9 mouse cellular contexts compared by ENCODE assay signal in the genomic region with DNA sequence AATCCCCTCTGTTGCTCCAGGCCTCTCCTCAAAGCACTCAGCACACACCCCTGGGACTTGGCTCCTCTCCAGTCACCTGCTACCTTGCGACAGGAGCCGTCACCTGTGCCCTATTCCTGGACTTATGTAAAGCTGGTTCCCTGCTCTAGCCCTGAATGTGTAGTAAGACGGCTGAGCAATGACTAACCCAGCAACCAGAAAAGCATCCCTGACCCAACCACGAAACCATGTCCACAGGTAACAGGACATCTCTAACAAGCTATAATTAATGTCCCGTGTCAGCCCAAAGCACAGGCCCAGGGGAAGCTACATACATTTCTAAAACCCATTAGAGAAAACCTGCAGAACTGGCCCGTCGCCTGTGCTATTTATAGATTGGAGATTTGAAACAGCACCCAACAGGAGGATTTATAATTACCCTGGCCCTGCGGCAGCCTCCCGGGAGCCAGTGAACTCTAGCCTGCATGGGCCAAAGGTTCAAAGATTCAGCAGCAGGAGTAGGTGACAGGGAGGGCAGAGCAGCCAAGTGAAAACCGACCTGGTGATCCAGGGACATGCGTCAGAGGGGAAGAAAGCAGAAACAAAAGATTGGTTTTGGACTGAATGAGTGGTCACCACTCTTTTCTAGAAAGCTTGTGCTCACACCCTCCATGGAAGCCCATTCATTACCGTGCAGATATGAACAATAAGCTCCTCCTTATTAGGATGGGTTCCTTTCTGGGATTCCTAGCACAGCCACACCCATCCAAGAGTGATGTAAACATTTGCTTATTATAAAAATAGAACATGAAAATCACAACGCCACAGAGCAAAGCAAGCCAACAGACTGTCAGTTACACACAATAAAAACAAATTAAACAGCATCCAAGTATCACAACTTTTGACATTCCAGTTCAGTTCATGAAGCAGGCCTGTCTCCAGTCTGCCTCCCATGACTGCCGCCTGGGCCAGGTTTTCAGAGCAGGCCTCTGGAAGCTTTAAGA. TPM values are rescaled to one million over a fixed set of nuclear protein-coding genes. Genes with fewer than 3 reads are reported as not detected.
A peak's percentile ranks its signal among the peaks of the same experiment; 100 is the strongest.
DNase-seq lines count a peak whose midpoint lies in the region; ATAC-seq lines count a peak whose summit lies in the region.
"Had no signal": no experiment of that assay in that cellular context is flagged by ENCODE, and none has a peak within 500 bp of the region (broad histone marks: within the 10 kb centered on the region; RNA-seq: fewer than 3 reads in every experiment).

No protein-coding gene starts in this region.

- H3K4me1 ChIP-seq in embryonic facial prominence, embryonic 14.5 days (ENCODE audit: control insufficient read depth, insufficient read depth, low read length), result peaks cover 16% of the 10 kb centered on the region
- H3K4me1 ChIP-seq in hindbrain, embryonic 14.5 days (replicated peaks; ENCODE audit: control insufficient read depth, insufficient read depth, low read length), result peaks cover 19% of the 10 kb centered on the region

- H3K9ac ChIP-seq in embryonic facial prominence, embryonic 14.5 days (ENCODE audit: low read depth, low read length), result no peak overlapping the region
- no peak overlapping the region for H3K9ac ChIP-seq in hindbrain, embryonic 14.5 days

- no peak overlapping the region for H3K4me3 ChIP-seq in embryonic facial prominence, embryonic 14.5 days (ENCODE audit: low read depth, low read length)
- no peak overlapping the region for H3K4me3 ChIP-seq in hindbrain, embryonic 14.5 days (replicated peaks; ENCODE audit: low read length)

- H3K36me3 ChIP-seq in embryonic facial prominence, embryonic 14.5 days (ENCODE audit: control insufficient read depth, insufficient read depth, low read length), result no peaks in the 10 kb centered on the region
- no peaks in the 10 kb centered on the region for H3K36me3 ChIP-seq in hindbrain, embryonic 14.5 days (replicated peaks; ENCODE audit: control insufficient read depth, insufficient read depth)

- H3K27me3 ChIP-seq in embryonic facial prominence, embryonic 14.5 days (replicated peaks; ENCODE audit: control insufficient read depth, insufficient read depth, low read length), result no peaks in the 10 kb centered on the region
- H3K27me3 ChIP-seq in hindbrain, embryonic 14.5 days (ENCODE audit: control insufficient read depth, insufficient read depth, low read length), result no peaks in the 10 kb centered on the region

- peak; percentile 62 for DNase-seq in adrenal gland, postnatal 14 days
- no peak for DNase-seq in adrenal gland, adult 18-20 months (ENCODE audit: low spot score in 2 of 2)
- peak; percentile 79 for DNase-seq in embryonic facial prominence, embryonic 14.5 days (ENCODE audit: low spot score)
- no peak for DNase-seq in hindbrain, embryonic 14.5 days (ENCODE audit: low spot score)
- peak; percentile 40 for DNase-seq in liver
- DNase-seq in skeletal muscle tissue, adult 2 months (ENCODE audit: low read depth, low spot score), result peak; percentile 67
- no peak for DNase-seq in right cerebral cortex, postnatal 14 days
- DNase-seq in layer of hippocampus, adult 8-10 months (ENCODE audit: low spot score in 2 of 2), result no peak

- H3K9me3 ChIP-seq in embryonic facial prominence, embryonic 14.5 days (ENCODE audit: control insufficient read depth, low read length), result no peaks in the 10 kb centered on the region
- H3K9me3 ChIP-seq in hindbrain, embryonic 14.5 days (ENCODE audit: control insufficient read depth, low read length), result no peaks in the 10 kb centered on the region

- 45% methylated on average over 14 of the region's 14 CpGs for WGBS in embryonic facial prominence, embryonic 14.5 days
- 42% methylated on average over 14 of the region's 14 CpGs for WGBS in hindbrain, embryonic 14.5 days

- peak; percentile 80 for ATAC-seq in embryonic facial prominence, embryonic 14.5 days (ENCODE audit: low read depth)
- no peak for ATAC-seq in hindbrain, embryonic 14.5 days (ENCODE audit: low FRiP score)

- H3K4me2 ChIP-seq in embryonic facial prominence, embryonic 14.5 days (ENCODE audit: low read depth, low read length), result no peak overlapping the region
- no peak overlapping the region for H3K4me2 ChIP-seq in hindbrain, embryonic 14.5 days (replicated peaks)

- H3K27ac ChIP-seq in embryonic facial prominence, embryonic 14.5 days (replicated peaks; ENCODE audit: low read depth, low read length), result peak overlapping the region; percentile 65
- 0 out of 2 replicates have a peak overlapping the region, but pooled peaks have one; percentile 35 for H3K27ac ChIP-seq in hindbrain, embryonic 14.5 days

RNA-seq across cellular contexts. Expression of gene Cmtm4, which starts 20.5 kb away (rescaled TPM):
- total RNA-seq in adrenal gland, postnatal 14 days (2021), result 36.8 and 40.9 TPM in 2 replicates
- 10 to 100 TPM; 39.6 to 44.5 TPM for total RNA-seq in adrenal gland, adult 18-20 months (2021)
- 4.1 and 4.3 TPM in 2 replicates for polyA plus RNA-seq in embryonic facial prominence, embryonic 14.5 days (2014; fragmentation: Nextera tagmentation; extraction: Ambion mirVana)
- 3.5 and 3.8 TPM in 2 replicates for polyA plus RNA-seq in hindbrain, embryonic 14.5 days (2014; fragmentation: Nextera tagmentation; extraction: Ambion mirVana)
- 10 to 100 TPM; 59.8 to 75.9 (median 66.7) TPM for total RNA-seq in layer of hippocampus, adult 8-10 months (2022)

RNA-seq across cellular contexts. Expression of gene Cmtm3, which starts 35.9 kb away (rescaled TPM):
- total RNA-seq in adrenal gland, postnatal 14 days (2021), result 61.1 and 67.9 TPM in 2 replicates
- total RNA-seq in adrenal gland, adult 18-20 months (2021), result 10 to 100 TPM; 54.4 to 77.9 TPM
- polyA plus RNA-seq in embryonic facial prominence, embryonic 14.5 days (2014; fragmentation: Nextera tagmentation; extraction: Ambion mirVana), result 168 and 189 TPM in 2 replicates
- polyA plus RNA-seq in hindbrain, embryonic 14.5 days (2014; fragmentation: Nextera tagmentation; extraction: Ambion mirVana), result 39.5 and 44.7 TPM in 2 replicates
- total RNA-seq in layer of hippocampus, adult 8-10 months (2022), result 10 to 100 TPM in 3 of 4 experiments, 1 to 10 TPM in 1; 7.7 to 23.1 (median 16.0) TPM

RNA-seq across cellular contexts. Expression of gene Cmtm2b, which starts 53.1 kb away (rescaled TPM):
- total RNA-seq in adrenal gland, postnatal 14 days (2021), result not detected in 2 replicates
- total RNA-seq in adrenal gland, adult 18-20 months (2021), result under 1 TPM in 1 of 2 experiments, not detected in 1; 0.45 TPM
- not detected in 2 replicates for polyA plus RNA-seq in embryonic facial prominence, embryonic 14.5 days (2014; fragmentation: Nextera tagmentation; extraction: Ambion mirVana)
- polyA plus RNA-seq in hindbrain, embryonic 14.5 days (2014; fragmentation: Nextera tagmentation; extraction: Ambion mirVana), result not detected in 2 replicates
- total RNA-seq in layer of hippocampus, adult 8-10 months (2022), result not detected
- polyA plus RNA-seq: neural tube, embryonic 11.5 days had no signal

RNA-seq across cellular contexts. Expression of gene Gm11020, which starts 53.8 kb away (rescaled TPM):
- not detected in 2 replicates for total RNA-seq in adrenal gland, postnatal 14 days (2021)
- not detected for total RNA-seq in adrenal gland, adult 18-20 months (2021)
- not detected in 2 replicates for polyA plus RNA-seq in embryonic facial prominence, embryonic 14.5 days (2014; fragmentation: Nextera tagmentation; extraction: Ambion mirVana)
- not detected in 2 replicates for polyA plus RNA-seq in hindbrain, embryonic 14.5 days (2014; fragmentation: Nextera tagmentation; extraction: Ambion mirVana)
- not detected for total RNA-seq in layer of hippocampus, adult 8-10 months (2022)
- polyA plus RNA-seq: neural tube, embryonic 11.5 days had no signal

Comparison
In these comparisons a context has a peak if more than half of its experiments do, and no peak if none do; other contexts are left out.
1. DNase-seq: peak in adrenal gland, postnatal 14 days (single experiment), embryonic facial prominence, embryonic 14.5 days (single experiment), liver (single experiment) and skeletal muscle tissue, adult 2 months (single experiment); none in adrenal gland, adult 18-20 months (0 of 2), hindbrain, embryonic 14.5 days (single experiment), right cerebral cortex, postnatal 14 days (single experiment) and layer of hippocampus, adult 8-10 months (0 of 2).